Mouse (Mus musculus) embryo, embryonic 9.5 days (tissue): ENCODE data around the gene Mpdu1.
A peak's percentile ranks its signal among the peaks of the same experiment; 100 is the strongest.

Experiments
- DNase-seq: peaks from one replicate; pipeline ENCODE4 v3.0.0-alpha.2; 2017; ENCODE audit errors: extremely low spot score

Mpdu1 gene

GRCm38 (mm10) chr11:69692196-69692811, 29.9 kb upstream of the Mpdu1 start:
- no peak for DNase-seq

GRCm38 (mm10) chr11:69689891-69690290, 27.4 kb upstream of the Mpdu1 start:
- no peak for DNase-seq

GRCm38 (mm10) chr11:69687061-69687460, 24.6 kb upstream of the Mpdu1 start:
- DNase-seq, result no peak

- DNase-seq, result no peak
These were observed 23.9 kb upstream of the Mpdu1 start for GRCm38 (mm10) chr11:69686377-69686776.

GRCm38 (mm10) chr11:69685526-69686148, 23.2 kb upstream of the Mpdu1 start, which contains the start of gene Tnfsf13:
Gene Tnfsf13, minus strand, starts transcription at chr11:69685784.
- no peak for DNase-seq

GRCm38 (mm10) chr11:69684936-69685335, 22.5 kb upstream of the Mpdu1 start:
- DNase-seq, result no peak

GRCm38 (mm10) chr11:69684128-69684745, 21.8 kb upstream of the Mpdu1 start:
- no peak for DNase-seq

GRCm38 (mm10) chr11:69683576-69683975, 21.1 kb upstream of the Mpdu1 start:
- no peak for DNase-seq

GRCm38 (mm10) chr11:69682840-69683533, 20.5 kb upstream of the Mpdu1 start:
- DNase-seq, result peak; percentile 91

GRCm38 (mm10) chr11:69682209-69682839, 19.9 kb upstream of the Mpdu1 start:
- no peak for DNase-seq

GRCm38 (mm10) chr11:69681314-69682208, 19.1 kb upstream of the Mpdu1 start, which contains the start of gene Senp3:
Gene Senp3, minus strand, starts transcription at chr11:69682084.
- peak; percentile 98 for DNase-seq

- no peak for DNase-seq
These were observed 17.9 kb upstream of the Mpdu1 start for GRCm38 (mm10) chr11:69680136-69680855.

- no peak for DNase-seq
These were observed 16.7 kb upstream of the Mpdu1 start for GRCm38 (mm10) chr11:69679144-69679543.

- DNase-seq, result peak; percentile 100
These were observed 9.8 kb upstream of the Mpdu1 start, which contains the start of gene Eif4a1 for GRCm38 (mm10) chr11:69672211-69672706. Gene Eif4a1, minus strand, starts transcription at chr11:69672423.

GRCm38 (mm10) chr11:69671726-69672124, 9.3 kb upstream of the Mpdu1 start:
- DNase-seq, result no peak

- peak; percentile 94 for DNase-seq
These were observed 8.6 kb upstream of the Mpdu1 start for GRCm38 (mm10) chr11:69670786-69671725.

- no peak for DNase-seq
These were observed 4.2 kb upstream of the Mpdu1 start for GRCm38 (mm10) chr11:69666665-69667005.

GRCm38 (mm10) chr11:69665961-69666664, 3.7 kb upstream of the Mpdu1 start, which contains the start of gene Cd68:
Gene Cd68, minus strand, starts transcription at chr11:69666153.
- peak; percentile 62 for DNase-seq
